Mouse (Mus musculus): ENCODE measurements around the gene Lpar3. TPM values are rescaled to one million over a fixed set of nuclear protein-coding genes. Genes with fewer than 3 reads are reported as not detected.

Lpar3 gene
- polyA plus RNA-seq, 1 experiment, result 0.01 TPM

DNA sequence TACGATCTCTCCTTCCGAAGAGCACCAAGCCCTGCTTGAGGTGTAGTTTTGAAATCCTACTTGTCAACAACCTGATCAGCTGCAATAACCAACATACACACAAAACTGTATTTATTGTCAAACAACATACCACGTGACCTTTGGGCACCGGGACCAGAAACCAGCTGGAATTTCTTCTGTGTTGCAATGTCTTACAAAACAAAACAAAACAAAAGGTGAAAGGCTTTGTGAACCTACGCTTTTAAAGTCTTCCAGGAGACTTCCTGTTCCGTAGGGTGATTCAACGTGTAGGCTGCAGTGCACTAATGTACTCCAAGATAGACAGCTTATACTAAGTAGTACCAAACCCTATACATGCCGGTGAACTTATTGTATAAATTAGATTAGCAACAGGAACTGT, 25.8 kb downstream of the Lpar3 start:
- H3K27me3 ChIP-seq (ENCODE audit: control insufficient read depth), result no peaks in the 10 kb centered on the region
- H3K4me1 ChIP-seq (ENCODE audit: control insufficient read depth), result no peaks in the 10 kb centered on the region
- H3K4me3 ChIP-seq (replicated peaks), result no peak overlapping the region
- no peaks in the 10 kb centered on the region; the same call in 1 of the 2 replicates for H3K9me3 ChIP-seq (ENCODE audit: control insufficient read depth, low read length)
- TF ChIP-seq GATA1 (IDR thresholded peaks at IDR 0.05; ENCODE audit: low read length), result no peak
- no peak for TF ChIP-seq TAL1 (IDR thresholded peaks at IDR 0.05; ENCODE audit: low read length)
- H3K36me3 ChIP-seq (ENCODE audit: control insufficient read depth), result no peaks in the 10 kb centered on the region

DNA sequence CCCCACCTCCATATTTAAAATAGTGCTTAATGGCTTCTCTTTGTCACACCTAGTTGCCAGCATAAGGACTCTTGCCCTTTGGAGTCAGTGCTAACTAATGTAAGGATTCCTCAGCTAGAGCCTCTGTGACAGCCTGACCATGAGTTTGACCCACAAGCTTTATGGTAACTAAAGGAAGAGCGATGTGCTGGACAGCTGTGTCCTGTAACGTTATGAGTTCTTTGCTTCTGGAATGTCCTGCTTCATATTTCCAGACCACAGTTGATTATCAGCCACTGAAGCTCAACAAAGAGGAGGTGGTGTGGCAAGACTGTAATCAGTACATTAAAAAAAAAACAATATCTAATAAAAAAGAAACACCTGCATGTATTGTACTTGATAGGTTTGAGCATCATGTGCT, 26.2 kb downstream of the Lpar3 start:
- H3K4me3 ChIP-seq (replicated peaks), result no peak overlapping the region
- TF ChIP-seq GATA1 (IDR thresholded peaks at IDR 0.05; ENCODE audit: low read length) (no peak), TAL1 (IDR thresholded peaks at IDR 0.05; ENCODE audit: low read length) (no peak)
- H3K27me3 ChIP-seq (ENCODE audit: control insufficient read depth), result no peaks in the 10 kb centered on the region
- no peaks in the 10 kb centered on the region for H3K36me3 ChIP-seq (ENCODE audit: control insufficient read depth)
- H3K9me3 ChIP-seq (ENCODE audit: control insufficient read depth, low read length), result no peaks in the 10 kb centered on the region; the same call in 1 of the 2 replicates
- H3K4me1 ChIP-seq (ENCODE audit: control insufficient read depth), result no peaks in the 10 kb centered on the region

DNA sequence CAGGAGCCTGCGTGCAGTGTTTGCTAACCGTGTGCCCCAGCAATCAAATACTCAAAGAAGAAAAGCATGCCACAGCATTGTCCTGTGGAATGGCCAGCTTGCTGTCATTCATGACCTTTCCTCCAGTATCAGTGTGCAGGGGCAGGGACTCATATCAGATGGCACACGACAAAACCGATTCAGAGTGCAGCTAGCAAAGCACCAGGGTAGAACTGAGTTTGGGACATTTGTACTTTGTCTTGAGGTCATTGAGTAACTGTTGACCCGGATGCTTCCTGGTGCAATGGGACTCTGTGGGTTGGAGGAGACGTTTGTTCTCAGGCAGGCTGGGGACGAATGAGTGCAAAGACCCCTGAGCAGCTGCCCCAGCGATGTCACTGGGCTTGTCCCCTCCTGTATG, 29.1 kb downstream of the Lpar3 start:
- TF ChIP-seq GATA1 (IDR thresholded peaks at IDR 0.05; ENCODE audit: low read length), result no peak
- TF ChIP-seq TAL1 (IDR thresholded peaks at IDR 0.05; ENCODE audit: low read length), result no peak
- no peaks in the 10 kb centered on the region for H3K36me3 ChIP-seq (ENCODE audit: control insufficient read depth)
- no peaks in the 10 kb centered on the region for H3K27me3 ChIP-seq (ENCODE audit: control insufficient read depth)
- H3K4me3 ChIP-seq (replicated peaks), result no peak overlapping the region
- H3K9me3 ChIP-seq (ENCODE audit: control insufficient read depth, low read length), result no peaks in the 10 kb centered on the region
- H3K4me1 ChIP-seq (ENCODE audit: control insufficient read depth), result no peaks in the 10 kb centered on the region

DNA sequence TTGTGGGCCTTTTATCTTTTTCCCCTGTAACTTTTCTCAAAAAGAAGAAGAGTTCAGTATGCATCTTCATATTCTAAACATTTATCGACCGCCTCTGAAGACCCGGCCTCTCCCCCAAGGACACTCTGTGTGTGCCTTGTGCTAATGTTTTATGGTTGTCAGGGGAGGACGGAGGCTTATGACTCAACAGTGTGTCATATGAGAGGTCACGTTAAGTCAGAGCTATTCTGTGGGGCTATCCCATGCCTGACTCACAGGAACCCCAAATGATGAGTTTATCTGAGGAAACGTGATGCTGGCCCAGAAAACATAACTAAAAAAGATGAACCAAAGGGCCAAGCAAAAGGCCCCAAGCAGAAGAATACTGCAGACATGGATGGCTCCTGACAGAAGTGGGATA, 31.0 kb downstream of the Lpar3 start:
- Histone ChIP-seq H3K36me3 (ENCODE audit: control insufficient read depth) (no peaks in the 10 kb centered on the region), H3K27me3 (ENCODE audit: control insufficient read depth) (no peaks in the 10 kb centered on the region)
- no peak for TF ChIP-seq GATA1 (IDR thresholded peaks at IDR 0.05; ENCODE audit: low read length)
- TF ChIP-seq TAL1 (IDR thresholded peaks at IDR 0.05; ENCODE audit: low read length), result no peak

DNA sequence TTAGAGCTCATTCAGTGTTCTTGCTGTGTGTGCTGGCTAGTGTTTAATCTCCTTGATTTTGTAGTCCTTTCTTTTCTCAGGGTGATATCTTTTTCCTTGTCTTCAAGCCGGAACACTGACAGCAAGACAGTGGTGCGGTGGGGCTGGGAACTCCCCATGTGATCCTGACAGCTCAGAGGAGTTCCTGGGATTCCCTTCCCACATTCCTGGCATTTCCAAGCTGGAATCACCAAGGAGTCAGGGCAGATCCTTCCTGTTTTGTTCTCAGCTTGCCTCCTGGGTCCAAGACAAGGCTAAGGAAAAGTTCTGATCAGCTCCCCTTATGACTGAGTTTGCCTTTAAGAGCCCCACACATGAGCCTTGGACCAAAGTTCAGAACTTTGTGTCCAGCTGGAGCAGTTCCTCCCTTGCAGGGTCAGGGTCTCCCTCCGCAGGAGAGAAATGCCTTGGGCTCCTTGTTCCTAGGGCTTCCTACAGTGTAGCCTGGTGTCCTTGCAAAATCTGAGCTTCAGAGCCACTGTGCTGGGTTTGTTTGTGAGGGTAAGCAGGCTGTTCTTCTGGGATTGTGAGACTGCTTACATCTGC, 33.1 kb downstream of the Lpar3 start:
- Histone ChIP-seq H3K9me3 (ENCODE audit: control insufficient read depth, low read length) (no peaks in the 10 kb centered on the region), H3K36me3 (ENCODE audit: control insufficient read depth) (no peaks in the 10 kb centered on the region), H3K4me3 (replicated peaks) (no peak overlapping the region), H3K4me1 (ENCODE audit: control insufficient read depth) (no peaks in the 10 kb centered on the region), H3K27me3 (ENCODE audit: control insufficient read depth) (no peaks in the 10 kb centered on the region)
- no peak for TF ChIP-seq GATA1 (IDR thresholded peaks at IDR 0.05; ENCODE audit: low read length)
- TF ChIP-seq TAL1 (IDR thresholded peaks at IDR 0.05; ENCODE audit: low read length), result no peak

More for the DNA sequence above, 31.0 kb downstream of the Lpar3 start:
- H3K9me3 ChIP-seq (ENCODE audit: control insufficient read depth, low read length), result no peaks in the 10 kb centered on the region
- no peak overlapping the region for H3K4me3 ChIP-seq (replicated peaks)
- no peaks in the 10 kb centered on the region for H3K4me1 ChIP-seq (ENCODE audit: control insufficient read depth)

DNA sequence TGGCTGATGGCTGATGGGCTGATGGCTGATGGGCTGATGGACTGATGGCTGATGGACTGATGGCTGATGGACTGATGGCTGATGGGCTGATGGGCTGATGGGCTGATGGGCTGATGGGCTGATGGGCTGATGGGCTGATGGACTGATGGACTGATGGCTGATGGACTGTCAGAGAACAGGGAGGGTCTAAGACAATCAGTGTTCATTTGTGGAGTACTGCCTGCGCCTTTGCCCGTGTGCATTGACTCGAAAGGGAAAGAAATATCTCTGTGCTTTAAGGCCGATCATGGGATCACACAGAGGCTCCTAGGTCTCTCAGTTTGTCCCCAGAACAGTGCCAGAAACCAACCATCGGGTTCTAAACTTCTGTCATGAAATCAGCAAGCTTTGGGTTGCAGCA, 34.4 kb downstream of the Lpar3 start:
- Histone ChIP-seq H3K4me1 (ENCODE audit: control insufficient read depth) (no peaks in the 10 kb centered on the region), H3K36me3 (ENCODE audit: control insufficient read depth) (no peaks in the 10 kb centered on the region), H3K9me3 (ENCODE audit: control insufficient read depth, low read length) (no peaks in the 10 kb centered on the region), H3K27me3 (ENCODE audit: control insufficient read depth) (no peaks in the 10 kb centered on the region), H3K4me3 (replicated peaks) (no peak overlapping the region)
- TF ChIP-seq TAL1 (IDR thresholded peaks at IDR 0.05; ENCODE audit: low read length) (no peak), GATA1 (IDR thresholded peaks at IDR 0.05; ENCODE audit: low read length) (no peak)

DNA sequence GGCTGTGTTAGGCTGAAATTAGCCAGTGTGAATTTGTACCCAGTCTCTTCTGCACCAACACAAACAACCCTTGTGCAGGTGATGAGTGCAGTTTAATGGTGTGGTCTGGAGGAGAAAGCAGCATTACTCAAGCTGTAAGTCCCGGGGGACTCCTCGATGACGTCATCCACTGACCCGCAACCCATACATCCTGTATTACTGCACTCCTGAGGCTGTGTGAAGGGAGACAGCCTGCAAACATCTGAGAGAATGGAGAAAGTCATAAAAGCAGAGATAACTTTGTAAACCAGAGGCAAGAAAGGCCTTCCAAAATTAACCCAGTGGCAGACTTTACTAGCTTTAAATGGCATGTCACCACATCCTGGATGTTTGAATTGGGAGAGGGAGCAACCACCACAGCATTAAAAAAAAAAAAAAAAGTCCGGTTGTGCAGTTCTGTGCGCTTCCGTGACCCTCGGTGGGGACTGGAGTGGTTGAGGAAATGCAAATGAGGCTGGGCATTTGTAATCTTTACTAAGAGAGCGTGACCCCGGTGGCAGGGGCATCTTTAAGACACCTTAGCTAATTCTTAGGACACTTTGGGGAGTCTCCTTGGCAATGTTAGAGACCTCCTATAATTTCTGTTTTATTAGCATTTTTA, 36.8 kb downstream of the Lpar3 start:
- Histone ChIP-seq H3K4me3 (replicated peaks) (no peak overlapping the region), H3K27me3 (ENCODE audit: control insufficient read depth) (no peaks in the 10 kb centered on the region), H3K9me3 (ENCODE audit: control insufficient read depth, low read length) (no peaks in the 10 kb centered on the region), H3K4me1 (ENCODE audit: control insufficient read depth) (no peaks in the 10 kb centered on the region), H3K36me3 (ENCODE audit: control insufficient read depth) (no peaks in the 10 kb centered on the region)
- no peak for TF ChIP-seq TAL1 (IDR thresholded peaks at IDR 0.05; ENCODE audit: low read length)
- TF ChIP-seq GATA1 (IDR thresholded peaks at IDR 0.05; ENCODE audit: low read length), result no peak

DNA sequence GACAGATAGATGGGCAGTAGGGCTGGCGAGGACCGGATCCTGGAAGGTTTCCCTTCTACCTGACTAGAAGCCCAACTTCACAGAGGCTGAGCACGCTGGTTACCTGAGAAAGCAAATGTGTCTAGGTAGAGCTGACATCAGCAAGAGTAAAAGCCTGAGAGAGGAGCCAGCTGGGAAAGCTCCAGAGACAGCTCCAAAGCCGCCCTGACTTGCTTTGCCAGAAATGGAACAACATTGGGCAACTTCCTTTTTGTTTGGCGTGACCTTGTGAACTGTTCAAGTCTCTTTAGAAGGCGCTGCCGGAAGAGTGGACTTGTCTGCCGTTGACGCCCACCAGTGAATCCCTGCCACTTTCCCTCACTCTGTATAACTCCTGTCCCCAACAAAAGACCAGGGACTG, 39.4 kb downstream of the Lpar3 start:
- no peaks in the 10 kb centered on the region for H3K4me1 ChIP-seq (ENCODE audit: control insufficient read depth)

DNA sequence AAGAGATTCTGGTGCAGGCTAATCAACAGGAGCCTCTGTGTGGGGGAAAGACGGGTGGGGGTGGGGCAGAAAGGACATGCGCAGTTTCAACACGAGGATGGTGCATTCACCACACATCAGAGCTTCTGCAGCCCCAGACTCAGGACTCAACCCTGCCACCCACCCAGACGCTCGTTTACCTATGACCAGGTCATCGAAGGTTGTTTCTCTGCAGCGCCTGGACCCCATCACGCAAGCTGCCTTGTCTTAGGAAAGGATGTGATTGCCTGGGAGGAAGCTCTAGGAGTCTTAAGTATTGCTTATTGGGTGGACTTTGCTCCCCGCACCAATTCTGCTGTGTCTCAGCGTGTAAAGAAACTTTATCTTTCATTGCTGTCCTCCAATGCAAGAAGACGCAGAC, 40.1 kb downstream of the Lpar3 start:
- H3K4me1 ChIP-seq (ENCODE audit: control insufficient read depth), result no peaks in the 10 kb centered on the region
- no peaks in the 10 kb centered on the region for H3K36me3 ChIP-seq (ENCODE audit: control insufficient read depth)
- no peak for TF ChIP-seq TAL1 (IDR thresholded peaks at IDR 0.05; ENCODE audit: low read length)
- TF ChIP-seq GATA1 (IDR thresholded peaks at IDR 0.05; ENCODE audit: low read length), result no peak
- no peaks in the 10 kb centered on the region for H3K27me3 ChIP-seq (ENCODE audit: control insufficient read depth)
- no peak overlapping the region for H3K4me3 ChIP-seq (replicated peaks)
- H3K9me3 ChIP-seq (ENCODE audit: control insufficient read depth, low read length), result no peaks in the 10 kb centered on the region

More for the DNA sequence above, 39.4 kb downstream of the Lpar3 start:
- H3K36me3 ChIP-seq (ENCODE audit: control insufficient read depth), result no peaks in the 10 kb centered on the region
- TF ChIP-seq GATA1 (IDR thresholded peaks at IDR 0.05; ENCODE audit: low read length) (no peak), TAL1 (IDR thresholded peaks at IDR 0.05; ENCODE audit: low read length) (no peak)
- H3K9me3 ChIP-seq (ENCODE audit: control insufficient read depth, low read length), result no peaks in the 10 kb centered on the region
- H3K27me3 ChIP-seq (ENCODE audit: control insufficient read depth), result no peaks in the 10 kb centered on the region
- no peak overlapping the region for H3K4me3 ChIP-seq (replicated peaks)
